Mouse (Mus musculus) lung, adult 2 months (tissue): ENCODE results near the gene Plcxd1. TPM values are rescaled to one million over a fixed set of nuclear protein-coding genes. Genes with fewer than 3 reads are reported as not detected.
"Not testable (repeated sequence)": the region's sequence is repeated elsewhere in the genome, so short reads cannot be mapped to it uniquely, and the experiment has no call there.

Experiments
- DNase-seq: peaks from one replicate; pipeline ENCODE4 v3.0.0; 2022
- H3K4me1 ChIP-seq: fragments of 200-500 bp; 2 replicates; pipeline ENCODE4 v1.6.1; 2011; ENCODE audit warnings: low read length; ENCODE audit not compliant: control insufficient read depth, insufficient read depth
- H3K4me3 ChIP-seq: fragments of 200-500 bp; replicated peaks from 2 replicates; pipeline ENCODE3; 2011; ENCODE audit warnings: low read depth, mild to moderate bottlenecking, control low read depth, low read length; ENCODE audit errors: extremely low read depth
- CTCF ChIP-seq: fragments of 200-500 bp; IDR thresholded peaks from 2 replicates; pipeline ENCODE4 v1.5.1; 2011; ENCODE audit warnings: mild to moderate bottlenecking, low read length, control low read depth; ENCODE audit not compliant: insufficient read depth
- POLR2A ChIP-seq: fragments of 200-500 bp; IDR thresholded peaks from 2 replicates; pipeline ENCODE4 v1.6.1; 2011; ENCODE audit warnings: low read depth, mild to moderate bottlenecking, control low read depth, low read length, borderline replicate concordance; ENCODE audit errors: extremely low read depth
- WGBS: fragments of 180-500 bp; shearing (Covaris S2); methylation state at CpG from one replicate; pipeline ENCODE4 v1.1.7; 2018; 5-methylcytosine and 5-hydroxymethylcytosine counted together
- polyA plus RNA-seq: library from polyadenylated mRNA; depleted of rRNA; stranded (reverse); fragments of >200 nt; gene quantifications from 2 replicates; pipeline ENCODE4 v1.2.3, GENCODE M21; 2012

Gene Plcxd1
- polyA plus RNA-seq, 1 experiment, result 8.1 TPM

- TF ChIP-seq CTCF, result no peak
- TF ChIP-seq POLR2A, result no peak
- H3K4me1 ChIP-seq, result peaks cover 5% of the 10 kb centered on the region
- DNase-seq, result no peak
- H3K4me3 ChIP-seq, result peak overlapping the region; percentile 93
- WGBS, result 21% methylated on average over 39 of the region's 41 CpGs
Measured at GRCm38 (mm10) chr5:110106901-110107564, 7.3 kb downstream of the Plcxd1 start.

GRCm38 (mm10) chr5:110107581-110108304, 8.0 kb downstream of the Plcxd1 start, which contains the start of gene Gtpbp6:
Gene Gtpbp6, minus strand, starts transcription at chr5:110108197.
- under 1% methylated on average over 71 of the region's 71 CpGs for WGBS
- TF ChIP-seq POLR2A (peak; percentile 78; the same call in 1 of the 2 replicates), CTCF (no peak)
- peak within 1 kb of the TSS; percentile 93 for H3K4me3 ChIP-seq
- H3K4me1 ChIP-seq, result peaks cover 3% of the 10 kb centered on the region; the same call in 1 of the 2 replicates
- peak; percentile 89 for DNase-seq

- 0% methylated on average over 7 of the region's 7 CpGs for WGBS
- peak overlapping the region; percentile 93 for H3K4me3 ChIP-seq
- peaks cover 3% of the 10 kb centered on the region; the same call in 1 of the 2 replicates for H3K4me1 ChIP-seq
- TF ChIP-seq CTCF (0 out of 2 replicates have a peak, but pooled peaks have one; percentile 5), POLR2A (no peak)
- no peak for DNase-seq
Measured at GRCm38 (mm10) chr5:110108305-110108628, 8.5 kb downstream of the Plcxd1 start.

- H3K4me3 ChIP-seq, result peak within 1 kb of the TSS; percentile 76
- H3K4me1 ChIP-seq, result peaks cover 3% of the 10 kb centered on the region; the same call in 1 of the 2 replicates
- under 1% methylated on average over 12 of the region's 12 CpGs for WGBS
- peak; percentile 19; the same call in 1 of the 2 replicates for TF ChIP-seq POLR2A
- TF ChIP-seq CTCF, result no peak
- DNase-seq, result peak; percentile 93
Measured at GRCm38 (mm10) chr5:110109991-110110441, 10.2 kb downstream of the Plcxd1 start, which contains the start of gene Zfp605. Gene Zfp605, plus strand, starts transcription at chr5:110110092.

- H3K4me3 ChIP-seq, DNase-seq, H3K4me1 ChIP-seq: not testable (repeated sequence)
- WGBS, result 86% methylated on average over 3 of the region's 3 CpGs
Measured at GRCm38 (mm10) chr5:110122380-110122779, 22.6 kb downstream of the Plcxd1 start.

- TF ChIP-seq POLR2A (peak; percentile 69; the same call in 1 of the 2 replicates), CTCF (no peak)
- no peaks in the 10 kb centered on the region; the same call in 1 of the 2 replicates for H3K4me1 ChIP-seq
- peak within 1 kb of the TSS; percentile 85 for H3K4me3 ChIP-seq
- peak; percentile 99 for DNase-seq
- WGBS, result 3% methylated on average over 46 of the region's 46 CpGs
Measured at GRCm38 (mm10) chr5:110135293-110136086, 35.7 kb downstream of the Plcxd1 start, which contains the start of gene Chfr. Gene Chfr, plus strand, starts transcription at chr5:110135842.

GRCm38 (mm10) chr5:110136087-110136464, 36.3 kb downstream of the Plcxd1 start:
- no peak for DNase-seq
- peak overlapping the region; percentile 85 for H3K4me3 ChIP-seq
- no peaks in the 10 kb centered on the region; the same call in 1 of the 2 replicates for H3K4me1 ChIP-seq
- no peak for TF ChIP-seq CTCF
- no peak for TF ChIP-seq POLR2A
- 2% methylated on average over 18 of the region's 18 CpGs for WGBS

GRCm38 (mm10) chr5:110137816-110138215, 38.0 kb downstream of the Plcxd1 start:
- Histone ChIP-seq H3K4me1 (peaks cover 2% of the 10 kb centered on the region; the same call in 1 of the 2 replicates), H3K4me3 (no peak overlapping the region)
- WGBS, result 97% methylated on average over 3 of the region's 3 CpGs
- TF ChIP-seq CTCF, result no peak
- no peak for TF ChIP-seq POLR2A
- DNase-seq, result no peak

- TF ChIP-seq POLR2A, result no peak
- TF ChIP-seq CTCF, result no peak
- Histone ChIP-seq H3K4me3 (no peak overlapping the region), H3K4me1 (peaks cover 3% of the 10 kb centered on the region; the same call in 1 of the 2 replicates)
- WGBS, result 90% methylated on average over 3 of the region's 3 CpGs
- no peak for DNase-seq
Measured at GRCm38 (mm10) chr5:110139325-110139724, 39.6 kb downstream of the Plcxd1 start.
